ENCODE assay signal across 26 mouse cellular contexts in the genomic region with DNA sequence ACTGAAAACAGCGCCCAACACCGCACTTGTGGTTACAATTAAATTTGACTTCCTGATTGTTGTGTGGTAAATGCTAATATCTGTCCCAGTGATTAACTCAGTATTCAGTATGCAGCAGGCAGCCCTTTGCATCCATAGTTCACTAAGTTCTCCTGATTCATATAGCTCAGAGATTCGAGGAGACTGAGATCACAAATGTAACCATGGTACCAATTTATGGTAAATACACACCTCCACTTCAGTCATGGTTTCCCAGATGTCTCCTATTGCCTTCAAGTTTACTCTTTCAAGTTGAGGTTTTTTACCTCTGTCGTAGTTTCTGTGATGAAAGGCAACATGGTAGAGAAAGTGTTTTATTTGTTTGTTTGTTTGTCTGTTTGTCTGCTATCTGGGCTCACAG.
"Had no signal": no experiment of that assay in that cellular context is flagged by ENCODE, and none has a peak within 500 bp of the region (broad histone marks: within the 10 kb centered on the region; RNA-seq: fewer than 3 reads in every experiment).

No protein-coding gene starts in this region.

- DNase-seq: gastrocnemius, adult 2 months; gastrocnemius, postnatal 10 days; gastrocnemius, postnatal 25 days; heart, adult 18-20 months; heart, postnatal 14 days; heart, postnatal 4 days; kidney, adult 18-20 months; kidney, adult 8-10 months; kidney, postnatal 10 days; kidney, postnatal 25 days; kidney, postnatal 4 days had no signal

- H3K36me3 ChIP-seq: heart, embryonic 10.5 days; heart, embryonic 13.5 days; heart, embryonic 15.5 days; hindbrain, embryonic 10.5 days; hindbrain, embryonic 12.5 days; intestine, embryonic 15.5 days; limb, embryonic 10.5 days; limb, embryonic 12.5 days; liver, embryonic 12.5 days had no signal

- ATAC-seq: hindbrain, embryonic 16.5 days; intestine, embryonic 15.5 days; intestine, postnatal 0 days; liver, embryonic 12.5 days had no signal

- H3K9me3 ChIP-seq: heart, embryonic 10.5 days; heart, embryonic 15.5 days; hindbrain, embryonic 12.5 days; intestine, embryonic 15.5 days; limb, embryonic 10.5 days; limb, embryonic 12.5 days; liver, embryonic 12.5 days had no signal

- H3K27me3 ChIP-seq: hindbrain, embryonic 12.5 days; intestine, embryonic 15.5 days; limb, embryonic 12.5 days; liver, embryonic 12.5 days had no signal

- H3K4me2 ChIP-seq: heart, embryonic 13.5 days; heart, embryonic 15.5 days; hindbrain, embryonic 12.5 days; hindbrain, embryonic 14.5 days; intestine, embryonic 15.5 days; limb, embryonic 12.5 days; liver, embryonic 12.5 days had no signal

- H3K27ac ChIP-seq: gastrocnemius, adult 2 months; heart, embryonic 10.5 days; heart, embryonic 13.5 days; heart, embryonic 15.5 days; hindbrain, embryonic 10.5 days; hindbrain, embryonic 12.5 days; hindbrain, embryonic 14.5 days; intestine, embryonic 15.5 days; layer of hippocampus, adult 2 months; left cerebral cortex, adult 2 months; limb, embryonic 10.5 days; limb, embryonic 12.5 days; liver, embryonic 12.5 days; liver, embryonic 14.5 days had no signal

- H3K4me1 ChIP-seq: heart, embryonic 10.5 days; heart, embryonic 13.5 days; heart, embryonic 15.5 days; hindbrain, embryonic 10.5 days; hindbrain, embryonic 12.5 days; intestine, embryonic 15.5 days; limb, embryonic 10.5 days; limb, embryonic 12.5 days; liver, embryonic 12.5 days had no signal

- H3K4me3 ChIP-seq: gastrocnemius, adult 2 months; heart, embryonic 10.5 days; heart, embryonic 13.5 days; heart, embryonic 15.5 days; hindbrain, embryonic 10.5 days; hindbrain, embryonic 12.5 days; intestine, embryonic 15.5 days; layer of hippocampus, adult 2 months; left cerebral cortex, adult 2 months; limb, embryonic 10.5 days; limb, embryonic 12.5 days; liver, embryonic 12.5 days had no signal

- H3K9ac ChIP-seq: heart, embryonic 13.5 days; heart, embryonic 15.5 days; hindbrain, embryonic 12.5 days; hindbrain, embryonic 14.5 days; intestine, embryonic 15.5 days; limb, embryonic 12.5 days; liver, embryonic 12.5 days; liver, embryonic 14.5 days had no signal
